Mouse (Mus musculus) T-cell, adult 2 months (primary cell): ENCODE measurements around the gene Akna.
A peak's percentile ranks its signal among the peaks of the same experiment; 100 is the strongest.

Experiments
- DNase-seq: peaks from one replicate; pipeline ENCODE4 v3.0.0; 2022; ENCODE audit warnings: low spot score

Gene Akna

DNA sequence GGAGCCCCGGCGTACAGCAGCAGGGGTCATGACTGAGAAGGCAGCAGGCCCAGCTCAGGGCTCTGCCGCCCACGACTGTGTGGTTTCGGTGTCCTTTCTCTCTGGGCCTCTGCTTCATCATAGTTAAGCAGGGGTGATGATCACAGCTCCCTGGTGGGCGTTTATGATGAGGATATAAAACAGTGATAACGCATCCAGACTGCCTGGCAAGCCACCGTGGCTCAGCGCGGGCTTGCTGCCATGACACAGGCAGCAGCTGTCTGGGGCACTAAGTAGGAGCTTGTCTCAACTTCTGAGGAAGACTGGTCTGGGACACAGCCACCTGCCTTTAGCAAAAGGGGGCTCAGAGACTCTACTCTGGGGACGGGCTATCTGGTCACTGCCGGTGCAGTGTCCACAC lies 19.7 kb downstream of the Akna start:
- no peak for DNase-seq

DNA sequence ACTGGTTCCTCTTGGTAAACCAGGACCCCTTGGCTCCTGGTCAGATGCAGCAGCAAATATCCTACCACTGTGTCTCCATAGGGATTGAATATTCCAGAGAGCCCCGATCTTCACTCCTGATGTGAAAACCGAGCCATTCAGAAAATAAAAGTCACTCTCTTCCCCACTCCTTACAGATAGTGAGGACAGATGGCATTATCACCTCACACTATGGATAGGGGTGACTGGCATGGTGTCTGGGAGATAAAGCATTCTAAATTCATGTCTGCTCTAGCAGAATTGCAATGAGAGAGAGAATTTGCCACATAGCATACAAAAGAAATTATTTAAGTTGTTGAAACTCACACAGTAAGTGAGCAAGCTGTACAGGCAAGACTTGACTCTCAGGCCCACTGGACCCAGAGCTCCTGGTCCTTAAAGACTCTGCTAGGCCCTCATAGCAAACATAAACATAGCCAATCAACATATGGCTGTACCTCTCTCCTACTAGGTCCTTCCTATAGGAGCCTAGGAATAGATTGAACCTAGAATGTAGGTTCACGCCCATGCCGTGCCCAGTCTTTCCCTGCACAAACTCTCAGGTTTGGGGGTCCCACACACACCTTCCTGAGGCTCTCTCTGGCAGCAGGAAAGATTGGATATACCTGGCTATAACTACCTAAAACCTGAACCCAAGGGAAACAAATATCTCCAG lies 20.3 kb downstream of the Akna start:
- no peak for DNase-seq

DNA sequence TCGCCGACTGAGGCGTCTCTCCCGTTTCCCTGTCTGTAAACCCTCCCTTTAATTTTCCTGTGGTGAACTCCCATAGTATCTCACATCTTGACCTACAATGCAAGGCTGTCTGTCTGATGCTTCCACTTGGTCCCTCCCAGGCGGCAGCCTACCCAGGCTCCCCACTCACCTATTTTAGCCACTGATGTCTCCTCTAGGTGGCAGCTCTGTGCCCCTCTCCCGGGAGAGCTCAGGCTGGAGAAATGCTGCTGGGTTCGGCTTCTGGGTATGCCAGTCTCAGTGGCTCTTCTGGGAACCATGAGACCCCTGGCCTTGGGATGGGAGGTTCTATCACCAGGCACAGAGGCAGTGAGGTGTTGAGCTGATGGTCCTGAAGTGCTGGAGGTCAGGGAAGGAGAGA lies 25.7 kb downstream of the Akna start:
- no peak for DNase-seq

DNA sequence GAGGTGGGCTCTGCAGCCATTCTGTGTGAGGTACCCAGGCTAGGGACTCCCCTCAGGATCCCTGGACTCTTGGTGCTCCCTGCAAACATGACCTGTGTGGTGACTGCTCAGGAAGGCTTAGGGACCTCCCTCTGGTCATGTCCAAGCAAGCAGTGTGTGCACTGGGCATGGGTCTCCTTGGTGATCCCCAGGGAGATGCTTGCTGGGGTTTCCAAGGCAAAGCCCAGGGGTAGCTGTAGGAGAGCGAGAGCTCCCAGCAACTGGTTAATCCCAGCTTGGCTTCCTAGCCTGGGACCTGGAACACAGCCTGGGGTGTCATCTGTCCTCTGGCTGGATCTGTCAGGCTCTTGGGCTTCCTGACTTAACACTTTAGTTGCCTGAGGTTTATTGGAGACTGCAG lies 27.8 kb downstream of the Akna start:
- DNase-seq, result no peak

GRCm38 (mm10) chr4:63374331-63374730 lies 28.8 kb downstream of the Akna start:
- no peak for DNase-seq

GRCm38 (mm10) chr4:63373404-63373803 lies 29.8 kb downstream of the Akna start:
- no peak for DNase-seq

DNA sequence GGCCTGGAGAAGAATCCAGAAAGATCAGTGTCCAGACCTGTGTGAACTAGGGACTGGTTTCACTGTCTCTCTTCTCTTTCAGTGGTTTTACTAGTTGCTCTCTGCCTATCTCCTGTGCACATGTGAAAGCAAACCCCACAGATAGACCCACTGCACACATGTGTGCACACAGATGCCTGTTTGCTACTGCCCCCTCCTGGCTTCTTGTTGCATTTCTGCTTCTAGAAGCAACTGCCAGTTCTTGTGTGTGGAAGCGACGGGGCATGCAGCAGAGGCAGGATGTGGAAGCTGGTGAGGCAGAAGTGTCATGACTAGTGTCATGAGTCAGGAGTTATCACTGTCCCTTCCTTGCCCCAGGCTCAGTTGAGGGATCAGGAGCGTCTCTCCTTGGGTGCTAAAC lies 31.3 kb downstream of the Akna start:
- peak; percentile 66 for DNase-seq

DNA sequence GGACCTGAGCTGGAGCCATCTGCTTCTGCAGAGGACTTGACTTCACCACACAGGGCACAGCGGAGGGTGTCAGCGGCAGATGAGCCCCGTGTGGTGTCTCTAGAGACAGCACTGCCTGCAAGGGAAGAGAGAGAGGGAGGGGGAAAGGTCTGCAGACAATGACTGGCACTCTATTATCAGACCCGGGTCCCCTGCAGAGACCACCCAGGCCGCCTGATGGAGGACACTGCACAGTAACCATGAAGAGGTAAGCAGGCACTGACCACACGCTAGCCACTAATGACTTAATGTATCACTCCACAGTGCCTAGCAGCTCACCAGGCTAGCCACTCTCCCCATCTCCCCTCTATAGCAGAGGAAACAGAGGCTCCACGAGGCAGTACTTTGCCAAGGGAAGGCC lies 32.3 kb downstream of the Akna start:
- DNase-seq, result no peak

- DNase-seq, result peak; percentile 83
Observed at GRCm38 (mm10) chr4:63368577-63368976, 34.6 kb downstream of the Akna start.

DNA sequence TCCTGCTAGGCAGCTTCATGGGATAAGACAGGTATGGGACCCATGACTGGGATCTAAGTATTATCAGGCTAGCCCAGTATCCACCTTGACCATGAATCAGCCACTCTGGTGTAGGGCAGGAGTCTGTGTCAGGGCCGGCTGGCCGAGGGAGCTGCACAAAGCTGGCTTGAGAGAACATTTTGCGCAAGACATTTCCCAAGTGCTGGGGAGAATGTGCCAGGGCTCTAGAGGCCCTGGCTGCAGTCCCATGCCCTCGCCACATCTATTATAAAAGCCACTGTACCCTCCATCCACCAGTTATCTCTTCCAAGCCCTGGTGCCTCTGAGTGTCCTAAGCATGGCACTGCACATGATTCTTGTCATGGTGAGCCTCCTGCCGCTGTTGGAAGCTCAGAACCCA lies 41.0 kb downstream of the Akna start, which contains the start of gene Orm2:
Gene Orm2 (plus strand): TSS at position 300 of the 400 bp plus-strand sequence.
- no peak for DNase-seq

GRCm38 (mm10) chr4:63359861-63360260 lies 43.3 kb downstream of the Akna start:
- no peak for DNase-seq

- no peak for DNase-seq
Observed at GRCm38 (mm10) chr4:63356981-63357570, 46.1 kb downstream of the Akna start.

- DNase-seq, result no peak
Observed at GRCm38 (mm10) chr4:63355877-63356665, 47.1 kb downstream of the Akna start, which contains the start of gene Orm3. TSS of gene Orm3 (plus strand) at chr4:63356162.

DNA sequence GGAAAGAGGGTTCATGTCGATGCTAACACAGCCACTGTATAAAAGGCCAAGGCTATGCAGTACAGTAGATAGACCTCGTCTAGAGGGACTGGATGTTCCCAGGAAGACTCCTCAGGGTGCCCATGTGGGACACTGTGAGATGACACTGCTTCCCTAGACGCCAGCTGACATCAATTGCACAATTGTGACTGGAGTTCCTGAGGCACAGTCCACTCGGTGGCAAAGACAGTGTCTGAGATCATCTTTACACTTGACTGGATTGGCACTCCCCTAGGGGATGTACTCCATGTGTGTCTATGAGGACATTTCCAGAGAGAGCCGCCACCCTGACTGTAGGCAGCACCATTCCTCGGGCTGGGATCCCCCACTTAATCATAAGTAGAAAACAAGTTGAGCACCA lies 54.6 kb downstream of the Akna start:
- no peak for DNase-seq

DNA sequence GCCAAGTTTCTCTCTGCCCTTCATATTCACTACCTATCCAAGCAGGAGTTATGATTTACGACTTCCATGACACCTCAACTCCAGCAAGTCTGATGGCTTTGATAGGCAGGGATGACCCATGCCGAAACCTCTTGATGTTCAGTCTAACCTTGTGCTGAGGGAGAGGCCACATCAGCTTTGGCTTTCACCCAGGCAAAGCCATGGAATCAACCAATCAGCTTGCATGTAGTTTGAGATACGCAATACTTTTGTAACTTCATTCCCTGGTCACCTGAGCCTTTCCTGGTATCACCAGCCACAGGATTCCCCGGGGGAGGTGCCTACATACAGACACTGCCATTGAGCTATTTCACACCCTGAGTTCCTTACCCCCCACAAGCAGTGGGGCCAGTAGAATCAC lies 56.5 kb downstream of the Akna start:
- no peak for DNase-seq

DNA sequence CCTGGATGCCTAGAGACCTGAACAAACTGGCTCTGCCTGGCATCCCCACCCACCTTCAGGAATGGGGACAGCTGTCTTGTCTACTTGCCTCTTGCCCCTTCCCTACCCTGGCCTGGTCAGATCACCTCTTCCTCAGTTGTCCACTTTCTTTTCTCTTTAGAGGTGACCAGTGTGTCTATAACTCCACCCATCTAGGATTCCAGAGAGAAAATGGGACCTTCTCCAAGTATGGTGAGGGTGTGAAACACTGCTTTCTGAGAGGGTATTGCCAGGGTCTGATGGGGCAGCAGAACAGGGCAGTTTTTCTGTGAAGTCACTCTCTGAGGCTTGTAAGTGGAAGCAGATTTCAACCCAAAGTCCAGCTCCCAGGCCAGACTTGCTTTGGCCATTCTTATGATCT lies 57.9 kb downstream of the Akna start:
- DNase-seq, result no peak

- DNase-seq, result no peak
Observed at GRCm38 (mm10) chr4:63344295-63344694, 58.9 kb downstream of the Akna start, which contains the start of gene Orm1. TSS of gene Orm1 (plus strand) at chr4:63344560.

- DNase-seq, result no peak
Observed at GRCm38 (mm10) chr4:63343608-63344007, 59.5 kb downstream of the Akna start.

GRCm38 (mm10) chr4:63342491-63342890 lies 60.7 kb downstream of the Akna start:
- DNase-seq, result no peak

DNA sequence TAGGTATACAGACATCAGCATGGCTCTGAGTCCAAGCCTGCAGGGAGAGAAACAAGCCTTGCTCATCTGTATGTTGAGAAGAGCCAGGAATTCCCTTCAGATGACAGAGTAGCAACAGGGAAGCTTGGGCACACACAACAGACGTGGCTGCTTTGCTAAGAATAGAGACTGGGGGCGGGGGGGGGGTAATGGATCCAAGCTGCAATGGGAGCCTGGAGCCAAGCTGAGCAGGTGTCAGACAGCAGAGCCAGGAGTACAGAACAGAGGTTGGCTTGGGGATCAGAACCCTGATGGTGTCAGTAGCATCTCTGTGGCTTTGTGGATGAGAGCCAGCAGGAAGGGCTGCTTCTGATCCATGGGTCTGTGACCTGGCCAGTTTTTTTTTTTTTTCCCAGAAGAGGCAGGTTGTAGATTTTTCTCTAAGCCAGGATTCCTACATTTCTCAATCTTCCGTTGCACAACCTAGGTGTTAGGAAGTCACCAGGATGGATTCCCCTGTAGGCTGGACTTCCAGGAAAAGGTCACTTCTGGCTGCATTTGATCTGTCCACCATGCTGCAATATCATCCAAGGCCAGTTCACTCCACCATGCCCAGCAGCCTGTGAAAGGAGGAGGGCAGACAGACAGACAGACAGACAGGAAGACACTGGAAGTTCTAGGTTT lies 64.6 kb downstream of the Akna start:
- DNase-seq, result no peak

GRCm38 (mm10) chr4:63333403-63333802 lies 69.8 kb downstream of the Akna start:
- DNase-seq, result no peak

DNA sequence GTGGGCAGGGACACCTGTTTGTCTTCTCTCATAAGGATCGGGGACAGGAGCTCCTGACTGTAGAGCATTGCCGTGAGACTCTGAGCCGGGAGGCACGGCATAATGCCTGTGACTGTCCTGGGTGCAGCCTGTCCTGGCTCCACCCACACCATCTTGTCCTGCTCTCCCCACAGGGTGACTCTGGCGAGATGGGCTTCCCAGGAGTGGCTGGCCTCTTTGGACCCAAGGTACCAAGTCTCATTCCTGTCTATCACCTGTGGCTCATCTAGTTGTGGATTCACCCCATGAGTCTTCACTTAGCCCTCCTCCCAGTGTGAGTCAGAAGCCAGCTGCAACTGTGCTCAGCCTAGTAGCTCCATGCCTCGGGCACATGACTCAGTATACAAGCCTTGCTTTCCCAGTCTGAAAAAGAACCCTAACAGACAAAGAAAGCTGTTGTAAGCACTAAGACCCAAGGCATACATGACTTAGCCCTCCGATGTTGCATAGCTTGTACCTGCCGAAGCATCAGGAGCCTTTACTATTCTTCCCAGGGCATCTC lies 79.8 kb downstream of the Akna start:
- DNase-seq, result no peak
